Mouse (Mus musculus) midbrain, embryonic 16.5 days (tissue): ENCODE results near the gene Slc39a9. TPM values are rescaled to one million over a fixed set of nuclear protein-coding genes. Genes with fewer than 3 reads are reported as not detected.
A peak's percentile ranks its signal among the peaks of the same experiment; 100 is the strongest.

Experiments
- ATAC-seq: fragments of 200-750 bp; cut with Nextera tagmentation; 2 replicates; pipeline ENCODE4 v1.8.0; 2017; ENCODE audit warnings: moderate TSS enrichment
- H3K27ac ChIP-seq: fragments of 300-500 bp; sonication (generic); 2 replicates; pipeline ENCODE4 v1.5.1; 2014; ENCODE audit warnings: mild to moderate bottlenecking, low read length, mixed read lengths
- H3K27me3 ChIP-seq: fragments of 300-500 bp; sonication (generic); 2 replicates; pipeline ENCODE4 v1.6.1; 2014; ENCODE audit warnings: low read depth, low read length, mixed read lengths; ENCODE audit not compliant: control insufficient read depth, insufficient read depth
- H3K36me3 ChIP-seq: fragments of 300-500 bp; sonication (generic); 2 replicates; pipeline ENCODE4 v1.6.1; 2014; ENCODE audit warnings: mild to moderate bottlenecking, low read length, moderate library complexity, mixed read lengths; ENCODE audit not compliant: control insufficient read depth, insufficient read depth
- H3K4me1 ChIP-seq: fragments of 300-500 bp; sonication (generic); 2 replicates; pipeline ENCODE4 v1.6.1; 2014; ENCODE audit warnings: mild to moderate bottlenecking, low read length, mixed read lengths; ENCODE audit not compliant: control insufficient read depth, insufficient read depth
- H3K4me2 ChIP-seq: fragments of 300-500 bp; sonication (generic); 2 replicates; pipeline ENCODE4 v1.6.1; 2014; ENCODE audit warnings: mild to moderate bottlenecking, low read length, mixed read lengths
- H3K4me3 ChIP-seq: fragments of 300-500 bp; sonication (generic); 2 replicates; pipeline ENCODE4 v1.5.1; 2014; ENCODE audit warnings: low read depth, mild to moderate bottlenecking, low read length, moderate library complexity, mixed read lengths
- H3K9ac ChIP-seq: fragments of 300-500 bp; sonication (generic); 2 replicates; pipeline ENCODE4 v1.6.1; 2014; ENCODE audit warnings: low read depth, low read length, mixed read lengths
- H3K9me3 ChIP-seq: fragments of 300-500 bp; sonication (generic); replicated peaks from 2 replicates; pipeline ENCODE4 v1.6.1; 2014; ENCODE audit warnings: mild to moderate bottlenecking, low read length, mixed read lengths; ENCODE audit not compliant: control insufficient read depth, poor library complexity, severe bottlenecking
- WGBS: fragments of 180-500 bp; shearing (Covaris S2); extraction: QIAGEN DNeasy Blood & Tissue Kit; methylation state at CpG from one replicate; pipeline ENCODE4 v1.1.7; 2014; 5-methylcytosine and 5-hydroxymethylcytosine counted together
- polyA plus RNA-seq: library from polyadenylated mRNA; unstranded; fragments of >200 nt; fragmentation: Nextera tagmentation; extraction: Ambion mirVana; gene quantifications from 2 replicates; pipeline ENCODE4 v1.2.1, GENCODE M21; 2015

Slc39a9 gene
- polyA plus RNA-seq, 1 experiment from 2014 or later = 25.2 TPM

DNA sequence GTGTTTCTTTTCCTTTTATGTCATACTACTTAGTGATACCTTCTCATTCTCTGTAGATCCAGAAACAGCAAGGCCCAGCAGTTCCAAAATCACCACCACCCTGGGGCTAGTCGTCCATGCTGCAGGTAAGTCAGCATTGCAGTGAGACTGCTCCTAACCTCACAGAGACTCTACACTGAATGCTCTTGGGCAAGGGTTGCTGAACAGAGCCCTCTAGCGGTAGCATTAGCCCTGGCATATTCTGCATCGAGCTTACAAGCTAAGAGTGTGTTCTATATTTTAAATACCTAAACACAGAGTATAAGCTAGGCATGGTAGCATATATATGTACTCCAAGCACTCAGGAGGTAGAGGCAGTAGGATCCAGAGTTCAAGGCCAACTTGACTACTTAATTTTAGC, 29.5 kb downstream of the Slc39a9 start:
- H3K27me3 ChIP-seq = no peaks in the 10 kb centered on the region
- no peaks in the 10 kb centered on the region for H3K9me3 ChIP-seq
- no peaks in the 10 kb centered on the region for H3K4me1 ChIP-seq
- H3K9ac ChIP-seq = no peak overlapping the region
- H3K27ac ChIP-seq = no peak overlapping the region
- H3K4me3 ChIP-seq = no peak overlapping the region
- 11% methylated on average over 3 of the region's 3 CpGs for WGBS
- peaks cover 13% of the 10 kb centered on the region for H3K36me3 ChIP-seq
- no peak overlapping the region for H3K4me2 ChIP-seq
- no peak for ATAC-seq

DNA sequence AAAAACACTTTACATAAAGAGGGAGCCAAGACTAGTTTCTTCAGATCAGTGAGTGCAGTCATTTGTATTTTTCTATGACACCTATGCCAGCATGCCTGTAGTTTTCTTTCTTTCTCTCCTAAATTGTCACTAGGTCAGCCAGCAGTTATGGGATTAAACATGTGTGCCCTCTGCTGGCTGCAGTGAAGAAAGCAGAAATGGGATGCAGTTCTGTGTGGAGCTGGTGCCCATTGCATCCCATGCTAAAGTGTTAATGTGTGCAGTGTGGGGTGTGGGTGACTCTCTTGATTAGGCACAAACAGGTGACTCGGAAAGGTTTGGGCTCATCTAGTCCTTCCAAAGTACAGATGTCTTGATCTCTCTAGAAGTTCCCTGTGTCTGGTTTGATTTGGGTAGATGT, 37.7 kb downstream of the Slc39a9 start:
- peaks cover 12% of the 10 kb centered on the region for H3K36me3 ChIP-seq
- no peak overlapping the region for H3K9ac ChIP-seq
- H3K4me2 ChIP-seq = no peak overlapping the region
- no peak overlapping the region for H3K27ac ChIP-seq
- no peaks in the 10 kb centered on the region for H3K4me1 ChIP-seq
- 80% methylated on average over 1 of the region's 1 CpGs for WGBS
- no peaks in the 10 kb centered on the region for H3K9me3 ChIP-seq
- no peak overlapping the region for H3K4me3 ChIP-seq
- no peaks in the 10 kb centered on the region for H3K27me3 ChIP-seq
- ATAC-seq = 0 out of 2 replicates have a peak, but pooled peaks have one; percentile 48

DNA sequence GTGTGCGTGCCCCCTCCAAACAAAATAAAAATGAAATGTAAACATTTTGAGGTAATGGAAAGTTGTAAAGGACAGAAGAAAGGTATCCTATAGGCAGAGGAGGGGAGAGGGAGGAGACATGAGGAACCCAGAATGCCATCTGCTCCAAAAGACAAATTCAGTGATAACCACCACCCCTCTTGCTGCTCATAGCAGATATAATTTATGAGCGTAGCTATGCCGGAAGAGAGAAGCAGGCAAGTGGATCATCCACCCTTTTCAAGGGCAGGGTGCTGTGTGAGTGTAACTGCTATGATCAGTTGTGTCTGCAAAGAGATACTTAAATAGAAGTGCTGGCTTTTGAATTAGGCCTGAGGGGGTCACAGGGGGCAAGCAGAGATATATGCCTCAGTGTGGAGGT, 39.9 kb downstream of the Slc39a9 start:
- peaks cover 6% of the 10 kb centered on the region; the same call in 1 of the 2 replicates for H3K36me3 ChIP-seq

DNA sequence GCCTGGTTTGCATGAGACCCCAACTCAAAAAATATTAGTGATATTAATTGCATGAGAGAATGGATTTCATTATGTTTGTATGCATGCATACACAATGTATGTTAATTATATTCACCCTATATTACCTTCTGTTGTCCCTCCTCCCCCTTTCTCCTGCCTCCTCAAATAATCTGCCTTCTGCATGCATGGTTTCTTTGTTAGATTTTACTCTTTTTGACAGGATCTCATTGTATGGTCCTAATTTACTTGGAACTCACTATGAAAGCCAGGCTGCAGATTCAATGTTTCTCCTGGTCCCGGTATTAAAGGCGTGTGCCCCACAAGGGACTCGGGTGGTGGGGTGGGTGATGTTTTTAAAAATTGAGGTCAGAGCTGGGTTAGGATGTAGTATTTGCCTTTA, 40.6 kb downstream of the Slc39a9 start:
- no peak for ATAC-seq
- Histone ChIP-seq H3K9me3 (no peaks in the 10 kb centered on the region), H3K4me2 (no peak overlapping the region), H3K9ac (no peak overlapping the region), H3K27me3 (no peaks in the 10 kb centered on the region), H3K36me3 (peaks cover 6% of the 10 kb centered on the region; the same call in 1 of the 2 replicates), H3K27ac (no peak overlapping the region), H3K4me3 (no peak overlapping the region), H3K4me1 (no peaks in the 10 kb centered on the region)
- WGBS = 68% methylated on average over 3 of the region's 3 CpGs

More for the DNA sequence above, 39.9 kb downstream of the Slc39a9 start:
- ATAC-seq = no peak
- Histone ChIP-seq H3K9ac (no peak overlapping the region), H3K27me3 (no peaks in the 10 kb centered on the region), H3K4me1 (no peaks in the 10 kb centered on the region), H3K4me3 (no peak overlapping the region), H3K9me3 (no peaks in the 10 kb centered on the region), H3K4me2 (no peak overlapping the region), H3K27ac (no peak overlapping the region)
- 91% methylated on average over 3 of the region's 3 CpGs for WGBS

DNA sequence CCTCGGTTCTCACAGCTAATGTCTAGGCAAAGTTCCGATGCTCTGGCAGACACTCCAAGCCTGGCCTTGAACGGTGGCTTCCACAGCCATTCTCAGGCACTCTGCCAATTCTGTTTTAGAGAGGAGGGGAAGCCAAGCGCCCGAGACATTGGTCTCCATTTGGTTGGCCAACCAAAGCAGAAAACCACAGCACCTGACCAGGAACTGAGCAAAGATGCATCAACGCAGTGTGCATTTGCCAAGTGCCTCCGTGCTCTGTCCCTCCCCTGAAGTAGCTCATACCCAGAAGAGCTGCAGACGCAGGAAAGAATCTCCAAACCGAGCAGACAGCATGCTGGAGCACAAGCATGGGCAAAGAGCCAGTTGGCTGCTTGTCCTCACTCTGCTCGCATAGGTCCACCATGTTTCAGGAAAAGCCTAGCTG, 44.1 kb downstream of the Slc39a9 start:
- ATAC-seq = no peak
- Histone ChIP-seq H3K27ac (no peak overlapping the region), H3K4me3 (no peak overlapping the region)

DNA sequence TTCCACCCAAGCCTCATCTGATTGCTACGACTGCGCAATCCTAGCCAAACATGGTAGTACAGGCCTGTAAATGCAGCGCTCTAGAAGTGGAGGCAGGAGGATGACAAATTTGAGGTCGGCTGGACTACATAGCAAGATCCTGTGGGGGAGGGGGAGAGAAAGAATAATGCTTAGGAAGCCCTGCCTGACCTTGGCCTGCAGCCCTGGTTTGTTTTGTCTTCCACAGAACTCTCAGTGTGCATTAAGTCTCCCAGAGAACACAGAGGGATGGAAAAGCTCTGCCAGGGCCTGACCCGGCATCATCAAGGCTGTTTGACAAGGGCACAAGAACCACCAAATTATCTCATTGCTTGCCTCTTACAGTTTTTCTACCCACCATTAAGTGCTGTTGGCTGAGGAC, 46.0 kb downstream of the Slc39a9 start:
- Histone ChIP-seq H3K4me1 (peaks cover 10% of the 10 kb centered on the region), H3K4me3 (no peak overlapping the region), H3K4me2 (no peak overlapping the region), H3K36me3 (no peaks in the 10 kb centered on the region), H3K27ac (no peak overlapping the region), H3K9ac (no peak overlapping the region), H3K27me3 (peaks cover 24% of the 10 kb centered on the region), H3K9me3 (no peaks in the 10 kb centered on the region)
- no peak for ATAC-seq
- 54% methylated on average over 5 of the region's 5 CpGs for WGBS

More for the DNA sequence above, 44.1 kb downstream of the Slc39a9 start:
- 79% methylated on average over 10 of the region's 10 CpGs for WGBS
- Histone ChIP-seq H3K4me1 (peaks cover 7% of the 10 kb centered on the region; the same call in 1 of the 2 replicates), H3K4me2 (no peak overlapping the region), H3K36me3 (no peaks in the 10 kb centered on the region), H3K9ac (no peak overlapping the region), H3K9me3 (no peaks in the 10 kb centered on the region), H3K27me3 (peaks cover 9% of the 10 kb centered on the region)

DNA sequence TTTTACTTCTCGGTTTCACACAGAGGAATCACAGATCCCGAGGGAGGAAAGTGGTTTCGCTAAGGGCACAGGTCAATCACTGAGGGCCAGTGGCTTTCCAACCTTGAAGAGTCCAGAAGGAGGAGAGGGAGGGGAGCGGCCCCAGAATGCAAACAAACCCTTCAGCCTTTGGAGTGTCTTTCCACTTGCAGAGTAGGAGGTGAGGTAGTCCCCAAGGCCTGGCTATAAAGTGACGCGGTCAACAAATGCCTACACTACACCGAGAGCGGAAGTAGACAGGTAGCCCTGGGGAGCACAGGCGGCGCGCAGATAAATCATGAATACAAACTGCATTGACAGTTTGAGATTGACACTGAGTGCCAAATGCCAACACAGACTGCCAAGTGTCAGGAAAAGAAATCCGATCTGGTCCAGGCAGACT, 48.0 kb downstream of the Slc39a9 start:
- no peak overlapping the region for H3K27ac ChIP-seq
- peak overlapping the region; percentile 70 for H3K4me2 ChIP-seq
- H3K4me3 ChIP-seq = no peak overlapping the region
- peaks cover 10% of the 10 kb centered on the region for H3K4me1 ChIP-seq
- 19% methylated on average over 12 of the region's 12 CpGs for WGBS
- no peaks in the 10 kb centered on the region for H3K9me3 ChIP-seq
- H3K27me3 ChIP-seq = peaks cover 24% of the 10 kb centered on the region
- no peak overlapping the region for H3K9ac ChIP-seq
- no peak for ATAC-seq
- no peaks in the 10 kb centered on the region for H3K36me3 ChIP-seq

DNA sequence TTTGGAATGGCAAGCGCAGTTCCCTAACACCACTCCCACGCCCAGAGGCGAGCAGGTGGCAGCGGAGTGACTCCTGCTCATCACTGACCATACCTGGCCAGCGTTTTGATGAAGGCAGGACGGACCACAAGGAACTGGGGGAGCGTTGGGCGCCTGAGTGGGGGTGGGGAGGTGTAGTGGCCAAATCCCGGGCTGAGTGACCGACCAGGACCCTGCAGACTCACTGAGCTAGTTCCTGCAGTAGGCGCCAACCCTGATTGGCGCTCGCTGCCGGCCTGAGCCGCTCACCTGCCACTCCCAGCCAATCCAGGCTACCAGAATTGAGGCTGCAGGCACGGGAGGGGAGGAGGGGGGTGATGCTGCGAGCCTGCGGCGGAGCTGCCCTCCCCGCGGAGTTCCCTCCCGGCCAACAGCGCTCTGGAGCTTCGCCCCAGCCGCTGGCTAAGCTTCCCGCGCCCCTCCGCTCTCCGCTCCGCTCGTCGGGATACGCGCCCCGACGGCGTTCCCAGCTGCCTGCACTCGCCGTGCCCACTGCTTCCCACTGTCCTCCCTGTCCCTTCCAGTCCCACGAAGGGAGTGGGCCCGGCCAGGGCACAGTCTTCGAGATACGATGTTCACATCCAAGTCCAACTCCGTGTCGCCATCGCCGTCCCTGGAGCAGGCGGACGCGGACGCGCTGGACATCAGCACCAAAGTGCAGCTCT, 48.7 kb downstream of the Slc39a9 start, which contains the start of gene Plekhd1:
TSS of gene Plekhd1 (plus strand) at position 323 of the 704 bp plus-strand sequence.
- Histone ChIP-seq H3K4me2 (peak within 1 kb of the TSS; percentile 70), H3K9ac (peak within 1 kb of the TSS; percentile 55), H3K4me1 (peaks cover 10% of the 10 kb centered on the region), H3K9me3 (no peaks in the 10 kb centered on the region), H3K4me3 (peak within 1 kb of the TSS; percentile 42), H3K27ac (no peak within 1 kb of the TSS), H3K27me3 (peaks cover 24% of the 10 kb centered on the region), H3K36me3 (no peaks in the 10 kb centered on the region)
- WGBS = under 1% methylated on average over 49 of the region's 52 CpGs
- peak; percentile 63 for ATAC-seq

DNA sequence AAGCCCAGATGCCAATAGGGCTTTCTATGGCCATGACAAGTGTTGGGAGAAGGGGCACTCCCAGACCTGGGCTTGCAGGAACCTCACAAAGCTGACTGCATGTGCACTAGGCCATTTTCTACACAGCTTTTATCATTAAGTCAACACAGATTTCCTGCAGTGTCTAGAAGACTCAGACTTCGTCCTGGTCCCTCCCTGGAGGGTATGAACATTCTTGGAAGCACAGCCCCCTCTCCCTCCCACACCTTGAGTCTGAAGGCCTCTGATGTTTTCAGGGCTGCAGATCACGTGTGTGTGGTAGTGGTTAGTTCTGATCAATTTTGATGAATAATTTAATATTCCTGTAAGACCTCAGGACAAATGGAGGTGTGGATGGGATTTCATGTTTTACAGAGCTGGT, 50.0 kb downstream of the Slc39a9 start:
- Histone ChIP-seq H3K27me3 (peaks cover 24% of the 10 kb centered on the region), H3K4me3 (no peak overlapping the region), H3K9me3 (no peaks in the 10 kb centered on the region), H3K9ac (no peak overlapping the region), H3K36me3 (no peaks in the 10 kb centered on the region), H3K27ac (no peak overlapping the region), H3K4me1 (peaks cover 10% of the 10 kb centered on the region), H3K4me2 (no peak overlapping the region; the same call in 1 of the 2 replicates)
- WGBS = 42% methylated on average over 2 of the region's 2 CpGs
- 0 out of 2 replicates have a peak, but pooled peaks have one; percentile 21 for ATAC-seq
